Mouse (Mus musculus) E14TG2a.4 (cell line): ENCODE measurements around the gene Dysf.
A peak's percentile ranks its signal among the peaks of the same experiment; 100 is the strongest.

Experiments used
- CTCF ChIP-seq: conservative IDR thresholded peaks from 2 replicates; pipeline ENCODE4 v1.5.1; 2014; ENCODE audit warnings: low read length
- NANOG ChIP-seq: IDR thresholded peaks from 2 replicates; pipeline ENCODE4 v1.6.1; 2014; ENCODE audit warnings: borderline replicate concordance, low read length, mixed read lengths
- POU5F1 ChIP-seq: IDR thresholded peaks from 2 replicates; pipeline ENCODE4 v1.6.1; 2014; ENCODE audit warnings: low read length, borderline replicate concordance

DNA sequence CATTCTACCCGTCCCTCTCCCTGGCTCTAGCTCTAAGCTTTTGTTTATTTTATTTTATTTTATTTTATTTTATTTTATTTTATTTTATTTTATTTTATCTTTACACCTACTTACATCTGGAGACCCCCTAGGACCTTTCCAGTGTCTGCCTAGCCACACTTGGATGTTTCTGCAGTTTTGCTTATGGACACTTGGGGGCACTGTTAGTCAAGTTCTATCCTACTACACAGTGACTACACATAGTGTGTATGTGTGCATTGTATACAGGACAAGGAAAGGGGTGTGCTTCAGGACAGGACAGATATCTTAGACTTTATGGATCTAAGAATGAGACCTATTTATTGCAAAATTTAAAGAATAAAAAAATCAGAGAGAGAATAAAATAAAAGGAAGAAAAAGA, 69.8 kb downstream of the Dysf start:
- peak; percentile 51 for TF ChIP-seq CTCF
- TF ChIP-seq NANOG, result no peak
- no peak for TF ChIP-seq POU5F1
